Mouse (Mus musculus): ENCODE measurements around the gene Espn.

GRCm38 (mm10) chr4:152201492-152201891 lies 49.3 kb upstream of the Espn start:
- TF ChIP-seq TAL1 (IDR thresholded peaks at IDR 0.05; ENCODE audit: low read length) = no peak
- TF ChIP-seq GATA1 (IDR thresholded peaks at IDR 0.05; ENCODE audit: low read length) = no peak

All from erythroblast, embryonic 14.5 days (primary cell).